ENCODE assay signal across 14 mouse cellular contexts in the genomic region with DNA sequence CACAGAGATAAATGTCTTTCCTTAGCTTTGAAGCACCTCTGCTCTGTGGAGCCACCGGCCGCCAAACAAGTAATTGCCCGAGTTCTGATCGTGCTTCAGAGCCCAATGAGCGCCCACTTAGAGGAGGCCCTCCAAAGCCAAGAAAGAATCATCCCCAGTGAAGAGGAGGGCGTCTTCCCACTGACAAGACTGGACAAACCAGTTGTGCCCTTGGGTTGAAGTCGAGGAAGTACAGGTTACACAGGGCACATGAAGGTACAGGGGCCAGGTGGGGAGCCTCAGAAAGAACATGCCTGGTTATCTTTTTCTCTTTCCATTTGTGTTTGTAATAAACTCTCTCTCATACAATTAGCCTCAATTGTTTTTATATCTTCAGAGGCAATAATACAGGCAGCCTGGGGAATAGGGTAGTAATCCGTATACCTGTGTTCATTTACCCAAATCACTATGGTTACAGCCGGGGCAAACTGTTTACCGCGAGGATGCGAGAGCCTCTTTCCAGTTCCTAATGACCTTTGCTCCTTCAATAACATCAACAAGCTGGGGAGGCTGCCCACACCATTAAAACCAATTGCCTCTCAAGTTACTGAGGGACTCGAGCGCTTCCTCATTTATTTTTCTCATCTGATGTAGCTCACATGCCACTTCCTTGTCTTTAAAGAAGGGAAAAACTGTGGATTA.
DNase-seq lines count a peak whose midpoint lies in the region; ATAC-seq and TF ChIP-seq lines count a peak whose summit lies in the region.
"Had no signal": no experiment of that assay in that cellular context is flagged by ENCODE, and none has a peak within 500 bp of the region (broad histone marks: within the 10 kb centered on the region; RNA-seq: fewer than 3 reads in every experiment).

No protein-coding gene starts in this region.

- intact Hi-C loops in heart, postnatal 36 days (cut with DNase I): no loop called here

- no peak overlapping the region for H3K4me2 ChIP-seq in forebrain, embryonic 12.5 days
- H3K4me2 ChIP-seq in forebrain, embryonic 16.5 days (ENCODE audit: low read length): no peak overlapping the region
- no peak overlapping the region for H3K4me2 ChIP-seq in stomach, embryonic 15.5 days
- no peak overlapping the region for H3K4me2 ChIP-seq in stomach, postnatal 0 days (replicated peaks; ENCODE audit: low read depth)
- H3K4me2 ChIP-seq in limb, embryonic 11.5 days (ENCODE audit: low read depth, severe bottlenecking): no peak overlapping the region; the same call in 1 of the 2 replicates
- H3K4me2 ChIP-seq: heart, embryonic 13.5 days had no signal

- WGBS in forebrain, embryonic 12.5 days: 25% methylated on average over 14 of the region's 14 CpGs
- WGBS in forebrain, embryonic 16.5 days: 16% methylated on average over 14 of the region's 14 CpGs
- WGBS in stomach, embryonic 15.5 days: 43% methylated on average over 14 of the region's 14 CpGs
- WGBS in stomach, postnatal 0 days: 56% methylated on average over 14 of the region's 14 CpGs
- WGBS in limb, embryonic 11.5 days: 16% methylated on average over 14 of the region's 14 CpGs
- 64% methylated on average over 14 of the region's 14 CpGs for WGBS in cerebellum, adult 2 months

- no peak overlapping the region for H3K4me3 ChIP-seq in forebrain, embryonic 12.5 days (replicated peaks)
- no peak overlapping the region for H3K4me3 ChIP-seq in forebrain, embryonic 16.5 days (replicated peaks; ENCODE audit: low read length)
- no peak overlapping the region for H3K4me3 ChIP-seq in stomach, embryonic 15.5 days (replicated peaks)
- no peak overlapping the region for H3K4me3 ChIP-seq in stomach, postnatal 0 days (ENCODE audit: low read depth, low read length)
- no peak overlapping the region for H3K4me3 ChIP-seq in limb, embryonic 11.5 days (ENCODE audit: low read depth, low read length)
- H3K4me3 ChIP-seq in cerebellum, adult 2 months (replicated peaks; ENCODE audit: insufficient read depth, low read depth, low read length): no peak overlapping the region
- H3K4me3 ChIP-seq: heart, embryonic 13.5 days had no signal

- H3K27ac ChIP-seq in forebrain, embryonic 12.5 days: 0 out of 2 replicates have a peak overlapping the region, but pooled peaks have one; percentile 78
- H3K27ac ChIP-seq in forebrain, embryonic 16.5 days (ENCODE audit: low read length): no peak overlapping the region
- H3K27ac ChIP-seq in stomach, embryonic 15.5 days: no peak overlapping the region
- no peak overlapping the region for H3K27ac ChIP-seq in stomach, postnatal 0 days (replicated peaks)
- peak overlapping the region; percentile 4; the same call in 1 of the 2 replicates for H3K27ac ChIP-seq in limb, embryonic 11.5 days (replicated peaks; ENCODE audit: low read depth, low read length)
- H3K27ac ChIP-seq in cerebellum, adult 2 months (ENCODE audit: insufficient read depth, low read length): no peak overlapping the region
- H3K27ac ChIP-seq: heart, embryonic 13.5 days; liver, embryonic 14.5 days had no signal

- H3K4me1 ChIP-seq in forebrain, embryonic 12.5 days: peaks cover 33% of the 10 kb centered on the region
- H3K4me1 ChIP-seq in forebrain, embryonic 16.5 days (replicated peaks; ENCODE audit: control insufficient read depth, insufficient read depth, low read length): peaks cover 18% of the 10 kb centered on the region
- H3K4me1 ChIP-seq in stomach, embryonic 15.5 days: no peaks in the 10 kb centered on the region
- no peaks in the 10 kb centered on the region for H3K4me1 ChIP-seq in stomach, postnatal 0 days (replicated peaks; ENCODE audit: control insufficient read depth, insufficient read depth)
- peaks cover 47% of the 10 kb centered on the region for H3K4me1 ChIP-seq in limb, embryonic 11.5 days (ENCODE audit: control insufficient read depth, insufficient read depth, low read length)
- no peaks in the 10 kb centered on the region for H3K4me1 ChIP-seq in cerebellum, adult 2 months (ENCODE audit: control insufficient read depth, insufficient read depth, low read length)

- no peaks in the 10 kb centered on the region for H3K36me3 ChIP-seq in forebrain, embryonic 12.5 days (replicated peaks)
- H3K36me3 ChIP-seq in forebrain, embryonic 16.5 days (ENCODE audit: control insufficient read depth, insufficient read depth): no peaks in the 10 kb centered on the region
- H3K36me3 ChIP-seq in stomach, embryonic 15.5 days: no peaks in the 10 kb centered on the region
- H3K36me3 ChIP-seq in stomach, postnatal 0 days (ENCODE audit: control insufficient read depth, insufficient read depth, low read length): no peaks in the 10 kb centered on the region
- no peaks in the 10 kb centered on the region for H3K36me3 ChIP-seq in limb, embryonic 11.5 days (ENCODE audit: control insufficient read depth, insufficient read depth, low read length)
- H3K36me3 ChIP-seq: heart, embryonic 13.5 days had no signal

- ATAC-seq in forebrain, embryonic 12.5 days (ENCODE audit: low FRiP score): peak; percentile 33; the same call in 1 of the 2 replicates
- ATAC-seq in forebrain, embryonic 16.5 days: no peak
- ATAC-seq in stomach, embryonic 15.5 days (ENCODE audit: insufficient read depth, low FRiP score, low read depth): peak; percentile 35; the same call in 1 of the 2 replicates
- ATAC-seq in stomach, postnatal 0 days (ENCODE audit: low FRiP score, low TSS enrichment): no peak
- ATAC-seq in limb, embryonic 11.5 days (ENCODE audit: insufficient number of reproducible peaks, low FRiP score, low TSS enrichment, low read depth): no peak

- no peak overlapping the region for H3K9ac ChIP-seq in forebrain, embryonic 12.5 days
- no peak overlapping the region for H3K9ac ChIP-seq in forebrain, embryonic 16.5 days (replicated peaks; ENCODE audit: low read depth, low read length)
- H3K9ac ChIP-seq in stomach, embryonic 15.5 days: no peak overlapping the region
- H3K9ac ChIP-seq in stomach, postnatal 0 days (ENCODE audit: low read length): no peak overlapping the region
- H3K9ac ChIP-seq in limb, embryonic 11.5 days (ENCODE audit: low read length): no peak overlapping the region
- H3K9ac ChIP-seq: heart, embryonic 13.5 days; liver, embryonic 14.5 days had no signal

- no peaks in the 10 kb centered on the region for H3K9me3 ChIP-seq in forebrain, embryonic 12.5 days
- H3K9me3 ChIP-seq in forebrain, embryonic 16.5 days (ENCODE audit: control insufficient read depth, low read length): no peaks in the 10 kb centered on the region
- H3K9me3 ChIP-seq in stomach, embryonic 15.5 days: no peaks in the 10 kb centered on the region
- no peaks in the 10 kb centered on the region for H3K9me3 ChIP-seq in stomach, postnatal 0 days (ENCODE audit: control insufficient read depth, low read length)
- no peaks in the 10 kb centered on the region for H3K9me3 ChIP-seq in limb, embryonic 11.5 days (ENCODE audit: control insufficient read depth, low read length)
- H3K9me3 ChIP-seq: heart, embryonic 13.5 days had no signal

- DNase-seq in stomach, postnatal 0 days (ENCODE audit: low spot score): no peak
- DNase-seq in limb, embryonic 11.5 days (ENCODE audit: low spot score): no peak
- no peak for DNase-seq in thymus, postnatal 0 days (ENCODE audit: low spot score)
- DNase-seq in heart, postnatal 36 days: no peak
- DNase-seq in cerebellum, adult 2 months: no peak
- DNase-seq: cerebellum, adult 9-10 months; gastrocnemius, postnatal 10 days; kidney, adult 18-20 months; lung, postnatal 4 days had no signal

- peaks cover 64% of the 10 kb centered on the region for H3K27me3 ChIP-seq in forebrain, embryonic 12.5 days
- H3K27me3 ChIP-seq in forebrain, embryonic 16.5 days (replicated peaks; ENCODE audit: control insufficient read depth, insufficient read depth, low read length): peaks cover 9% of the 10 kb centered on the region; the same call in 1 of the 2 replicates
- no peaks in the 10 kb centered on the region for H3K27me3 ChIP-seq in stomach, embryonic 15.5 days (replicated peaks)
- no peaks in the 10 kb centered on the region for H3K27me3 ChIP-seq in stomach, postnatal 0 days (ENCODE audit: control insufficient read depth, insufficient read depth, low read length)
- no peaks in the 10 kb centered on the region for H3K27me3 ChIP-seq in limb, embryonic 11.5 days (ENCODE audit: control insufficient read depth, insufficient read depth, low read length)
- no peaks in the 10 kb centered on the region for H3K27me3 ChIP-seq in cerebellum, adult 2 months (ENCODE audit: control insufficient read depth, insufficient read depth, low read length)

- TF ChIP-seq CTCF in stomach, postnatal 0 days (IDR thresholded peaks at IDR 0.05; ENCODE audit: low read depth): no peak
- TF ChIP-seq CTCF in cerebellum, adult 2 months (IDR thresholded peaks at IDR 0.05; ENCODE audit: borderline replicate concordance, insufficient read depth, low read depth, low read length): no peak

- TF ChIP-seq POLR2A in cerebellum, adult 2 months (IDR thresholded peaks at IDR 0.05; ENCODE audit: borderline replicate concordance, insufficient read depth, low read length): no peak

- TF ChIP-seq EP300 in stomach, postnatal 0 days (optimal IDR thresholded peaks at IDR 0.05): no peak

Comparison
In these comparisons a context has a peak if more than half of its experiments do, and no peak if none do; other contexts are left out.
1. ATAC-seq: peak in forebrain, embryonic 12.5 days (single experiment) and stomach, embryonic 15.5 days (single experiment); none in forebrain, embryonic 16.5 days (single experiment), stomach, postnatal 0 days (single experiment) and limb, embryonic 11.5 days (single experiment).
2. H3K27ac ChIP-seq: peak in forebrain, embryonic 12.5 days (single experiment) and limb, embryonic 11.5 days (single experiment); none in forebrain, embryonic 16.5 days (single experiment), stomach, embryonic 15.5 days (single experiment), stomach, postnatal 0 days (single experiment) and cerebellum, adult 2 months (single experiment).